Mouse (Mus musculus) G1E (cell line): ENCODE results near the gene Arhgap19.

Experiments
- CTCF ChIP-seq: IDR thresholded peaks from 2 replicates; pipeline ENCODE4 v1.5.1; 2012; ENCODE audit warnings: low read depth, low read length, inconsistent platforms, mixed read lengths
- TAL1 ChIP-seq: conservative IDR thresholded peaks from 2 replicates; pipeline ENCODE4 v1.6.1; 2012; ENCODE audit warnings: low read depth, low read length, inconsistent platforms, mixed read lengths

DNA sequence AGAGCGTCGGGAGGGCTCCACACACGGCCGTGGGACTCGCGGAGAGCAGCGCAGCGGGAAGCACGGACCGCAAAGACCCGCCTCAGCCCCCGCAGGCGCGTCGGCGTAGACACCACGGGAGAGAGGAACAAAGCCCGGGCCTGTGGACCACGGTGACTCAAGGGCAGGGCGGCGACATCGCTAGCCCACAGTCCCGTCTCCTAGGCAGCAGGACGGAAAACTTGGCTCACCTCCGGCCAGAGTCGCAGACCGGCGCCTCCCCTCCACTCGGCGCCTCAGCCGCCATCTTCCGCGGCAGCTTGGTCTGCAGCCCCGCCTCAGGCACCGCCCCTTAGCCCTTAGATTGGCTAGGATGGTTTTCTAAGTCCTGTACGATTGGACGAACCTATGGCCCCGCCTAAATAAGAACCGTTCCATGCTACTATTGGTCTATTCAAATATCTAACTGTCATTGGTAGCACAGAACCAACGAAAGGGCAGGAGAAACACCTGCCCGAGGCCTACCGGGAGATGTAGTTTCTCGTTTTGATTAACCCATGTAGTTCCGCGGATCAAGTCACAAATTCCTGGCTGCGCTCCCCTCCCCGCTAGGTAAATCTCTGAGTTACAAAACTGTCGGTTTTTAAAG, at the start of gene Arhgap19:
- no peak for TF ChIP-seq TAL1
- no peak for TF ChIP-seq CTCF
